Mouse (Mus musculus) cerebellum, postnatal 36 days (tissue): Measurements from ENCODE around the gene Kcnd3.

Source experiments
- DNase-seq, 2 experiments: peaks; one replicate each; pipeline ENCODE4 v3.0.0; 2021 to 2022; ENCODE audit warnings: mixed read lengths in 2 of 2

Gene Kcnd3

DNA sequence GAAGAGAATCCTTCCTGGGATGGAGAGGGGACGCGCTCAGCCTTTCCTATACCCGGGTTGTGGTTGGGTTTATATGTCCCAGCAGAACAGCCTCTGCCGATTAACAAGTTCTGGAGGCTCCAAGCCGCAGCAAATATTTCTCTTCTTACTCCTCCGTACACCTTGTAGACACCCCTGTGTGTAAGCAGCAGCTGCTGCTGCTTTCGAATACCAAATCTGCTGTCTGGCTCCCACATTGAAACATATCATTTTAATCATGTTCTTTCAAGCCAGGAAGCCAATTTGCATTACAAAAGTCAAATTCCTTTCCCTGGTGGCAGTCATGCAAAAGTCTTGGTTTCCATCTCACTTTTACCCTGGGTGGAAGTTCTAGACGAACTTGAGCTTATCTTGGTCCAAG lies 76.7 kb downstream of the Kcnd3 start:
- no peak for DNase-seq

DNA sequence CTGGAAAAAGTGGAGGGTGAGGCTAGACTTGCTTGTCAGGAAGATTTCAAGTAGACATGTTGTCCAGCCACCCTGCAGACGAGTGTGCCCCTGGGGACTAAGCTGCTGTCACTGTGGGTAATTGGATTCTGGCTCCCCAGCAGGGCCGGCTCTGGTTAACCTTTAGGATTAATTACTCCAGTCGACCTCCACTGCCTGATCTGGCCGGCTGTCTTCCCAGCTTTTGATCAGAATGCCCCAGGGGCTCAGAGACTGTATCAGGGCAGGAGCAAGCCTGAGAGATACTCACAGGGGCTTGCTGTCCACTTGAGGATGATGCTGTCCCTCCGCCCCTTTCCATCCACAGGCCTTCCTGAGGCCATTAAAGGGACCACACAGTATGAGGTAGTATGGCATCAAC lies 77.6 kb downstream of the Kcnd3 start:
- no peak for DNase-seq

DNA sequence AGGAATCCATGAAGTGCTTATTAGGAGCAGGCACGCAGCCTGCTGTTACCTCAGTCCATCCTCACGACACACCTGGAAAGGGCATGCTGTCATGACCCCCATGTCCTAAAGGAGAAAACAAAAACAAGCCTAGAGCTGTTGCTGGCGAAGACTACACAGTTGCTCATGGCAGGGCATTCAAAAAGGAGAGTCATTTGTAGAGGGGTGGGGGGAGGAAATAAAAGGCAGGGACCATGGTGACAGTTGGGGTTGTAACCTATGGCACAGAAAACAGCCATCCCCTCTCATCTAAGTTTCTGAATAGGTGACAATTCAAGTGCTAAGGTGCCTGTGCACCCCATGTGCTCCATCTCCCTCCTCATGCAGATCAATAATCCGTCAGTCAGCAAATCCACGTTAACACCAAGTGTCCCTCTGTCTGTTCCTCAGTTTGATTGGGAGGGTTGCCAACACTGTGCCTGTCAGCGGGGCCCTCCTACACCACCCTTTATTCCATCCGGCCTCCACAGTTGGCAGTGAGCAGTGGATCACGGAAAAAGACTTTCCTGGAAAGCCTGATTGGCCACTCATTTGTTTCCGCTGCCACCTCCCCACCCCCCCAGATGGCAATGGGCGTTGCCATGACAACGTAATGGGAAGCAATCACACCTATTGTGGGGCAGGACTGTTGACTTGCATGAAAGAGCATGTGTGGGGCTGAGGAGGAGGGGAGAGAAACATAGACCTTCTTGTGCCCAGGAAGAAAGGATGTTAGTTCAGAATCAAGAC lies 78.4 kb downstream of the Kcnd3 start:
- peak in 1 of 2 experiments; percentile 47 for DNase-seq

DNA sequence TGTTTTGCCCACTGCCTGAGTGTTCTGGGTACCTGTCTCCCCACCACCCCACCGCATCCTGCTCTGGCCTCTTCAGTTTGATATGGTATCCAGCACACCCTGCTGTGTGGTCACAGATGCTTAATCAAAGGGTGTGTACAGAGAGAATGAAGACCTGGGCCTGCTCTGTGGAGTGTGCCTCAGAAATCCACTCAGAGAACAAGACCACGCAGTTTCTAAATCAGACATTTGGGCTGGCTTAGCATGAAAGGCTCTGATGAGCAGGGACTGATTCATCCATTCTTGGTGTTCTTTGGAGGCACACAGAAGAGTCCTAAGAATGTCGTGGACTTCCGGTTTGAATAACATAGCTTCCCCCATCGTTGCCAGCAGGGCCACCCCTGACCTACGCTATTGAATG lies 86.3 kb downstream of the Kcnd3 start:
- no peak for DNase-seq

DNA sequence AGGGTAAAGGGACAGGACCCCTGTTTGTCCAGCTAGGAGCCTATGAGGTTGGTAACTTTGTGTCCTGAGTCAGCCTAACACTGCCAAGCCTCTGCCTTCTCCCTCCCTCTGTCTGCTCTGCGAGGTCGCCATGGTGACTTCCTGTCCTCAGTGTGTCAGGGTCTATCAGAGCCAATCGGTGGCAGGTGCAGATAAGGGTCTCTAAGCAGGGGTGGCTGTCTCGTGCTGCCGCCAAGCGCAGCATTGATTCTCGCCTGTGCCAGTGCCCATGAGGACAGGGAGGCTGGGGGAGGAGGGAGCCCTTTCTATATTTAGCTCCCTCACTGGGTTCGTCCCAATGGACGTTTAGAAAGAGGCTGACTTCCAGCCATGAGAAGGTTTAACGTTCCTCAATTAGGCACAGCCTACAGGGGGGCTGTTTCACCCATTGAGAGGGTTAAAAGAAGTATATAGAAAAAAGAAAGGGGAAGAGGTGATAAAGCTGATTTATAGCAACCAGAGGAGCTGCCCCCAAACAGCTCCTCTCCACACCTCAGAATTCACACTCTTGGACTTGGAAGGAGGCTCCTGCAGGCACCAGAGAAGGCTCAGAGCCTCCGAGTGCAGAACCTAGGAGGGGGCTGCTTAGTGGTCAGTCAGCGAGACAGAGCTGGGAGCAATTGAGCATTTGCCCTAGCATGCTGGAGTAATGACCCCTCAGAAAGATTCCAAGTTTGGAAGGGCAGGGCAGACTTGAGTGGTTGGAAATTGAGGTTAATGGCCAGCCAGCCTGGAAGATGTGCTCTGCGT lies 86.9 kb downstream of the Kcnd3 start:
- peak in 1 of 2 experiments; percentile 30 for DNase-seq

DNA sequence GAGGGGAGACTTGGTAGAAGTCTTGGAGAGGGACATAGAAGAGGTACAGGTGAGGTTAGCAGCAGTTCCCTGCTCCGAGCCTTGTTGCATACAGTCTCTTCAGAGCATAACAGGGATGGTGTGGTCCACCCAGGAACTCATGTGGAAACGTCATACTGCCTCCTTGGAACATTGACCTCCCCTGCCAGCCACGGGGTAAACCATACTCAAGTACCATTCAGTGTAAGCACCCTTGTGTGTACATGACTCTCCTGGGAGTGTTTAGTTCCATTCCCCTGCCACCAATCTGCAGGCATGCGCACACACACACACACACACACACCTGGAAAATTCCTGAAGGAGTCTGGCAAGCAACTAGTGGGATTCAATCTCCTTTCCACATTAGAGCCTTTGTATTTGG lies 90.6 kb downstream of the Kcnd3 start:
- no peak for DNase-seq

DNA sequence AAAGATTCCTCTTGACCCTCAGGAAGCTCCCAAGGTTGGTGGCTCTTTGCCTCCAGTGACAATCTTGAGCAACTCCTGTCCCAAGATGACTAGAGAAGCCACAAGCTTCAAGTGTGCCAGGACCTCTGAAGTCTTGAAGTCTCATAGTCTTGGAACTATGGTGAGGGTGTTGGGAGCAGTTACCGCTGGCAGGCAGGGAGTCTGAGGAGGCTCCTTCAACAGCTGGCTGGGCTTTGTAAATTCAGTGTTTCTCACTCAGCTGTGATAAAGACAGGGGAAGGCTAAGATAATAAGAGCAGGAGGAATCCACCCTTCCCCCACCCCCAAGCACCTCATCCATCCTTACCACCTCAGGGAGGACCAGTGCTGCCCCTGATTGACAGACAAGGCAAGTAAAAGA lies 92.0 kb downstream of the Kcnd3 start:
- DNase-seq = no peak

DNA sequence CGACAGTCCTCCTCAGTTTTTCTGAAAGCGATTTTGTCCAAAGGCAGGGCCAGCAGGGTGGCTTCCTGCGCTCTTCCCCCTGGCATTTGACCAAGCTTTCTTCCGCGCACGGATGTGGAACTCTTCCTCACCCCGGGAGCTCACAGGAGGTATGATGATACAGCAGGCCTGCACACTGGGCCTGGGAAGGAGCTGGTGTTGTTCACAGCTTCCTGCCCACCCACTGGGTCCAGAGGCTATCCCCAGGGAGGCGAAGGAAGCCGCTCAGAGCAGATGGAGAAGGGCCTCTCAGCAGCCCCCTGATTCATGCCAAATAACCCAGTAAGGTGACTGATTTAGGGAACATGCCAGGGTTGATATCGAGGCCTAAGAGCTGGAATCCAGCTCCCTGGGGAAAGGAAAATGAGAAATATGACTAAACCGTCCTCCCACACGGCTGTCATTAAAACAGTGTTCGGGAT lies 94.5 kb downstream of the Kcnd3 start:
- DNase-seq = no peak

DNA sequence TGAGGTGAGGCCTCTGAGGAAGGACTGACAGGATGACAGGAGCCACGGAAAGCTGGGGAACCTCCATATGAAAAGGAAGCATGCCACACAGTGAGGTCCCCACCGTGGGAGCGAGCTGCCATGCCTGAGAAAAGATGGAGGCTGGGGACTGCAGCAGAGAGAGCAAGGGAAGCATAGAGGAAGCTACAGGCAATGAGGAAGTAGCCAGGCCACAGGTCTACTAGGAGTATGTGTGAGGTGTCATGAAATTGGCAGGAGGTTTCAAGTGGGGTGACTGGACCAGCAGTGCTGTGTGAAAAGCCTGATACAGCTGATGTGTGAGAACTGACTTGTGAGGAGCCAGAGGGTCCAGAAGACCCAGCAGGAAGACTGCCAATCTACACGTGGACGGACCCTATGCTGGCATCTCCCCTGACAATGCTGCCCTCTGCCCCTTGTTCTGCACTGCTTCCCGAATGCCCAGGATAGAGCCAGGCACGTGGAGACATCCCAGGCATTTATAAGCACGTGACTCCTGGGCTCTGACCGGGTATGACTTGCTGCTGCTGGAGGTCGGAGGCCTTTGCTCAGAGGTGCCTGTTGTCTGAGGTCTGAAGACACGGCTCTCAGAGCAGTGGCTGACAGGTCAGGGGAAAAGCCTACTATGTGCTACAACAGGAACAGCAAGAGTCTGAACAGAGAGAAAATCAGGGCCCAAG lies 96.1 kb downstream of the Kcnd3 start:
- DNase-seq = no peak

DNA sequence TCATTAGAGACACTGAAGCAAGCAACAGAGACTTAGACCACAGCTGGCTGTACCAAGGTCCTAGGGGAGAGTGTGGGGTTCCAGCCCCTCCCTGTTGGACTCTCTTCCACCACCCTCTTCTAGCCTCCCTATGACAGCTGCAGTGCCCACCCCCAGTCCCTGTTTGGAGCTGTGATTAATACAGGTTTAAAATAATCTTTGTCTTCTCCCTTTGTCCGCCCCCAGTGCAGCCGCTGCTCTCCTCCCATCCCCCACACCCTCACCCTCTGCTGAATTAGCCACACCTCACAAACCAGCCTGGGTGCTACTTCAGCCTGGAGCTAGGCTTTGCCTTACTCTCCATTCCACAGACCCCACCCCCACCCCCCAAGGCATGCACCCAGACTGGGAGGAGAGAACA lies 107.3 kb downstream of the Kcnd3 start:
- DNase-seq = no peak

DNA sequence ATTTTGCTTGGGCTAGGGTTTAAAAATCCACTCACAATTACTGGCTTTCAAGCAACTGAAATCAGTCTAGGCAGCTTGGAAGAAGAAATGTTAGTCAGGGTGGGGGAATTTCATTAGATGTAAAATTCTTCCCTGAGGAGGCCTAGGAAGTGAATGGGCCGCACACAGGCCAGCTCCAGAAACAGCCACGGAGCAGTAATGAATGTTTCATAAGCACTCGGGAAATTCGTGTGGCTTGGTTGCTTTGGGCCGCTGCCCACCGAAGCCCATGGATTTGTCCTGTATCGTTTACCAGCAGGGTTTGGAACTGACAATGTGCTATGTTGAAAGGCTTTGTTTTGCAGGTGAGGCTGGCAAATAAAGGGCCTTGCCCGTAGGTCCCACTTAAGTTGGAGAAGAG lies 114.8 kb downstream of the Kcnd3 start:
- DNase-seq = no peak

DNA sequence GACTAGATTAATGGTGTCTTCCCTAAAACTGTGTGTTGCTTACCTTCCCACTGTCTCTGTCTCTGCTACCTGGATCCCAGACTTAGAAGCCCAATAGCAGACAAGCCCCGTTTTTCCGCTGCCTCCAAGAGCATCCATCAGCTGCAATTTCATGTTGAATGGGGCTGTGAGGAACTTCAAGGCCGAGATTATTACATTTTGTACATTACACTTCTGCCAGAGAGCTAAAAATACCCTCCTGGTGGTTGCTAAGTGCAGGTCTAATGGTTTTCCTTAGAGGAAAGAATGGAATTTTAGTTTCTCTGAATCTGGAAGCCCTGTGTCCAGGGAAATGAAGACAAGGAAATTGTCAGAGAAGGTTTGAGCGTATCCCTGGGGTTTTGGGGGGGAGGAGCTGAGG lies 115.3 kb downstream of the Kcnd3 start:
- DNase-seq = no peak

DNA sequence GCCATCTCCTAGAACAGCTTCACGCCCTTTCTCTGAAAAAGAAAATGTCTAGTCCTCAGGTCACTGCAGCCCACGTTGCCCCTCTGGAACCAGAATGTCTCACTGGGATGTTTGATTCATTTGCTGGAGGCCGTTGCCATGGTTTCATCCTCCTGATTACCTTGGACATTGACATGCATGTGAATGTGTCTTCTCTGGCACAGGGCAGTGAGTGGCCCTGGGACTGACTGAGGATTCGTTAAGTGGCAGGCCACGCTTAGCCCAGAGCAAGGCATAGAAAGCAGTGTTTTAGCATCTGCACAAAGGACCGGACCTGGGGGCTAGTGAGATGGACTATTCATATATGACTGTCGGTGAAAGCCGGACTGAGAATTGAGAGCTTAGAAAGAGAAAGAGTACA lies 116.3 kb downstream of the Kcnd3 start:
- no peak for DNase-seq

DNA sequence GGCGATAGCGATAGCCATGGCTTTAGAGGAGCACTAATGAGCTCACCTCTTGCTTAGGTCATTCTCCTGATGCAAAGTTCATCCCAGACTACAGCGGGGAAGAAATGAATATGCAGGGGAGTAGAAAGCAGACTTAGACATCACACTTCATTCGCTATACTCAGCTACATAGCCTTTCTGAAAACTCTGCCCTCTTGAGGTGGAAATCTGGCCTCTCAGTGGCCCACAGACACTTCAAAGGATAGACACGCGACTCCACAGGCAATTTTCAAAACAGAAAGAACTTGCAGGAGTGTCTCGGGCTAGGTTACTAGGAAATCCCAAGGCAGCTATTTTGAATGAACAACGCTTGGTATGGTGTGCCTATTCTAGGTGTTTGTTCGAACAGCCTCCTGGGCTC lies 116.7 kb downstream of the Kcnd3 start:
- DNase-seq = no peak

DNA sequence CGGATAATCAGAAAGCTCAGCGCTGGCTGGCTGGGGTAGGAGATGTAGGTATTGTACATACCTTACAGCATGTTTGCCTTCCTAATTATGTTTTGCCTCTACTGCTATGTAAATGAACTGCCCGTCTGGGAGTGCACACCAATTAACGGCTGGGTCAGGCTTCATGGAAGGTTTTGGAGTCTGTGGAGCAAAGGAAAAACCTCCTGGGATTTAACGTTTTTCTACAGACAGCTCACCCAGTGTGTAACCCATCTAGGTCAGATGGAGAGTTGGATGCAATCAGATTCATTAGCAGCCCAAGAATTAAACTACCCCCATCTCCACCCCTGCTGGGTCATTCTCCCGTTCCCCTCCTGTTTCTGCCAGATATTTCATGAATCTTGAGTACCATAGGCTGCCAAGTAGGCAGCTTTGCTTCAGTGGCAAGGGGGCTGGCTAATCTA lies 117.2 kb downstream of the Kcnd3 start:
- DNase-seq = no peak

DNA sequence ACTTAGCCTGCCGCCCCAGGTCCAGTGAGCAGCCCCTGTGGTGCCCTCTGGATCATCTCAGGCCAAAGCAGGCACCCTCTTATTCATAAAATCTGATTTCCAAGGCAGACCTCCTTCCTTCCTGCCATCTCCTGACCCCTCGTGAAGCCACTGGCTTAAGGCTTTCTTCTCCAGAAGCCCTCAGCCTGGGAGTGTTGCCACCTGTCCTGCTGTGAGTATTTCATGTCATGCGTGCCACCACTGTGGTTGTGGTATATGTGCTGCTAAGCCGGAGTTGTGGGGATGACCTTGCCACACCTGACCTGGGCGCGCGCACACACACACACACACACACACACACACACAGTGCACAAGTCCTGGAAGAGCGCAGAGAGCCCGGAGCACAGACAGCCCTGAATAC lies 117.8 kb downstream of the Kcnd3 start:
- peak in 1 of 2 experiments; percentile 10 for DNase-seq

DNA sequence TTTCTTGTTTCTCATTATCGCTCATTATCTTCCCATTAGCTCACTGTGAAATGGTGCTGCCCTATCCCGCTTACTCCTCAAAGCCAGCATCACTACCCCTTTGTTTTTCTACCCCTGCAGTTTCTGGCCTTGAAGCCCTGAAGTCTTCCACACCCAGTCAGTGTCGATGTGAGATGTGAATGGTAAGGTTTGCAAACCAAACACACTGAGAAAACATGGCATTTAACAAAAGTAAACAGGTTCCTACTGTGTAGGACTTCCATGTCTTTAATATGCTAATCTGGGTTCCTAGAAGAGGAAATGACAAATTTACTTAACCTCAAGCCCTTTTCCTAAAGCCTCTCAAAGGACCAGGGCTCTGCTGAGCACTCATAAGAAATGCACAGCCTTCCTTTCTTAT lies 118.7 kb downstream of the Kcnd3 start:
- DNase-seq = no peak

DNA sequence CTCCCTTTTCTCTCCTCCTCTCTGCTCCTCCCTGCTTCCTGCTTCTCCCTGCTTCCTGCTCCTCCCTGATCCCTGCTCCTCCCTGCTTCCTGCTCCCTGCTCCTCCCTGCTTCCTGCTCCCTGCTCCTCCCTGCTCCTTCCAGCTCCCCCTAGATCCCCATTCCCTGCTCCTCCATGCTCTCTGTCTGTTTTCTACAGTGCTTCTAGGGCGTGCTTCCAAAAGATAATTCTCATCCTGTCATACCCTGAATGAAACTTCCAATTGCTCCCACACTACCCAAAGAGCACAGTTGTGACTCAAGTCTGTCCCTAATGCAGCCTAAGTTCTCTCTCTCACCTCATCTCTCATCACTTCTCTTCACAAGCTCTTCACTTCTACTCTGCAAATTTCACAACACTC lies 119.8 kb downstream of the Kcnd3 start:
- no peak for DNase-seq

DNA sequence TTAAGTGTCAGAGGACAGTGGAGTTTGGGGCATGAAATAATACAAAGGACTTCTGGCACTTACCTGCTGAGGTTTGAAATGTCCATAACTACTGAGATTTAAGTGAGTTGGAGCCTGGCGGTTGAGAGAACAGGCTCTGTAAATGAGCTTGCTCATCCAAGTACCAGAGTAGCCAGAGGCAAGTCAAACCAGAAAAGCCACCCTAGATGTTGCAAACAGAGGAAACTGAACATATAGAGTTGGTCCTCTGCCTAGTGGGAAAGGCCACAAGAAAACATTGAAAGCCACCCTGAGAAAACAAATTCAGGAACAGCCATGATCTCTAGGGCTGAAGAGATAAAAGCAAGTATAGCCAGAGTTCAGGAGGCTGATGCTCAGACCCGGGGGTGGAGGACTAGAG lies 121.0 kb downstream of the Kcnd3 start:
- no peak for DNase-seq

DNA sequence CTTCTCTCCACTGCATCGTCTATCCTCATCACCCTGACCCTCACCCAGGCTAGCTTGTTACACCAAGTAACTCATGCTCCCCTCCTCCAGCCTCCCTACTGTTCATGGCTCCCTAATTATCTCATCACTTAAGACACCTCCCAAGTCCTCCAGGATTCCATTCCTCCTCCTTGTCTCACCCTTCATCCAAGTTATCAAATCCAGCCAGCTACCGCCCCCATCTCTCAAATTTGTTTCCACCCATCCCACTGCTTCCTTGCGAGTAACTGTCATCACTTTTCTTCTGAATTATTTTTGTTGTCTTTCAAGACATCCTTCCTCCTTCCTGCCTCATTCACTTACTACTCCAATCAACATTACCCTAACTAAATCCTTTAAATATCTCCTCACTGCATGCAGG lies 126.2 kb downstream of the Kcnd3 start:
- DNase-seq = no peak

DNA sequence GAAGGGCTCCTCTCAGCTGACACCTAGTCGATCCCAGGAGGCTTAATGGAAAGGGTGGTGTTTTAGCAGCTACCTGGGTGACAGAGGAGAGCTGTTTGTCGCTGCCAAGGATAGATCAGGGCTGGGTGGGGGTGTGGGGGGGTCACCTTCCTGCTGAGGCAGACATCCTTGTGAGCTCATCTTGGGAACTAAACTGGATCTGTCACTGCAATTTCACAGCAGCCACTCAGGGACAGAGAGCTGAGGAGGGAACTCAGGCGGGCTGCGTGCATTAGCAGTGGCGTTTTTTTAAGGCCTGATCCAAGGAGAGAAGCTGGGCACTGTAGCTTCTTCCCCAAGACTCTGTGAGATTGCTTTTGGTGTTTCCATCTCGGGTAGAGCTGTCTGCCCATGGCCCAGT lies 129.0 kb downstream of the Kcnd3 start:
- no peak for DNase-seq

DNA sequence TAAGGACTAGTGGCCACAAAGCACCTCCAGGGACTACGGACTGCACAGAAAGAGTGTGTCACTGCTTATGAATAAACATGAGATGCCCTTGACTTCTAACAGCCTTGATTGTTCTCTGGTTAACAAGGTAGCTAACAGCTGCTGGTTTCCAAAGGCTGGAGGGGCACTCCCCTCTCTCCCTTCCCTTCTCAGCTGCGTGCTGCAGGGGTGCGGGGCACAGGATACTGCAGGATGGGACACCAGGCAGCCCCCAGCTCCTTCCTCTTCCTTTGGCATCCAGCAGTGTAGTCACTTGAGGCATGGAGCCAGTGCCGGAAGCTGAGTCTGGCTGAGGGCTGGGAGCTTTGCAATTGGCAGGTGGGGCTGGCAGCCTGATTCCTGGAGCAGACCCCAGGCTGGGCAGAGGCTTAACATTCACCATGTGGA lies 133.6 kb downstream of the Kcnd3 start:
- no peak for DNase-seq

DNA sequence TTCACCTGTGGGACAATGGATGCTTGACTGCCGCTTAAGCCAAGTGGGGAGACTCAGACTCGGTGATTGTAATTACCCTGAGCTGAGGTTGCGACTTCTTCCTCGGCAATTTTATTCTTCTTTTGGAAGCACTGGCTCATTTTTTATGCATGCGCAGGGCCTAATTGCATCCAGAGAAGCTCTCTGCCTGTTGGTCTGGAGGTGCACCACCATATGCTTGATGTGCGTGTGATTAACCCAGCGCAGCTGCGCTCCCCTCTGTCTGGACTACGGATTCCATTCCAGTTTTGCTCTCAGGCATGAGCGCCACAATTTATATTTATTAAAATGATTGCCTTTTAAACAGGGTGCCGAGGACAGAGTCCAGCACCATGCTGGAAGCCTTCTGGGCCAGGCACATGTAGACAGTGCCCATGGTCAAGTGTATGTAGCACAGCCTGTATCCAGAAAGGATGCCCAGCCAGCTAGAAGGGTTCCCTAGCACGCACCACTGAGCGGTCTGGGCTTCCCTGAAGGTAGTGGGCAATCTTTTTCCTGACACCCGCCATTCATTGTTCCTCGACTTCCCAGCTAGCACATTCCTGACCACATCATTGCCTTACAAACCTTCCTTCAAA lies 138.0 kb downstream of the Kcnd3 start:
- DNase-seq = no peak
